Mouse (Mus musculus) cerebellum, adult 11-12 months (tissue): ENCODE results near the gene Tent4b.

Experiments
- DNase-seq: peaks from one replicate; pipeline ENCODE4 v3.0.0; 2022

The Tent4b gene

DNA sequence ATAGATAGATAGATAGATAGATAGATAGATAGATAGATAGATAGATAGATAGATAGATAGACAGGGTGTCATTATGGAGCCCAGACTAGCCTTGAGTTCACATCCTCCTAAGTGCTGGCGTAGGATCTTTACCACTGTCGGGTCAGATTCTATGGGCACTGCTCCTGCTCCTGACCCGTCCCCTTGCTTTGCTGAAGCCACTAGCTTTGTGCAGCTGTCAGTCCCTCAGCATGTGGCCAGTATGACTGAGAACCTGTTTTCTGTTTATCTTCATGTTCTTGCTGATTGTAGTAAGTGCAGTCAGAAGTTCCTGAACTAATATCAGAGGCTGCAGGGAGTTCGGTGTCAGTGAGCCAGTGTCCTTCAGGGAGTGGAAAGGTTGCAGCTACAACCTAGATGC lies 108.7 kb downstream of the Tent4b start:
- no peak for DNase-seq
